Mouse (Mus musculus): ENCODE measurements around the gene Nlgn1. TPM values are rescaled to one million over a fixed set of nuclear protein-coding genes. Genes with fewer than 3 reads are reported as not detected.
"Not testable (repeated sequence)": the region's sequence is repeated elsewhere in the genome, so short reads cannot be mapped to it uniquely, and the experiment has no call there.

Nlgn1 gene
- polyA plus RNA-seq, 1 experiment from 2014 or later = 1.7 TPM

DNA sequence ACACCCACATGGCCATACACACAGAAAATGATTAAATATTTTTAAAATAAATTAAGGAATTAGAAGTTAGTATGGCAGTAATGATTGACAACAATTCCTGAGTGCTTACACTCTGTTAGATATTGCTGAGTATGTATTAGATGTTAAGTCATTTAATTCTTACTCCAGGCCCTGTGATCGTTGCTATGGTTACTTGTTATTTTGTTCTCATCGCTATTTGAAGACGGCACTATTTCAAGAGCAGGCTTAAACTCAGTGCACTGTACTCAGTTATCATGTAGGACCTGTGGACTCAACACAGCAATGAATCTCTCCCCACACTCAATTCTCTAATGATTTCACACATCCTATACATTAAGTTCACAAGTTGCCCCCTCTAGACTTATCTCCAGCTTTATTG lies 672.0 kb downstream of the Nlgn1 start:
- Histone ChIP-seq H3K36me3 (no peaks in the 10 kb centered on the region), H3K4me2 (no peak overlapping the region), H3K27ac (no peak overlapping the region), H3K9ac (no peak overlapping the region), H3K4me1 (no peaks in the 10 kb centered on the region), H3K27me3 (replicated peaks) (no peaks in the 10 kb centered on the region), H3K4me3 (replicated peaks) (no peak overlapping the region), H3K9me3 (no peaks in the 10 kb centered on the region)
- ATAC-seq (ENCODE audit: insufficient read depth, low FRiP score, low read depth) = no peak
- 91% methylated on average over 3 of the region's 3 CpGs for WGBS

DNA sequence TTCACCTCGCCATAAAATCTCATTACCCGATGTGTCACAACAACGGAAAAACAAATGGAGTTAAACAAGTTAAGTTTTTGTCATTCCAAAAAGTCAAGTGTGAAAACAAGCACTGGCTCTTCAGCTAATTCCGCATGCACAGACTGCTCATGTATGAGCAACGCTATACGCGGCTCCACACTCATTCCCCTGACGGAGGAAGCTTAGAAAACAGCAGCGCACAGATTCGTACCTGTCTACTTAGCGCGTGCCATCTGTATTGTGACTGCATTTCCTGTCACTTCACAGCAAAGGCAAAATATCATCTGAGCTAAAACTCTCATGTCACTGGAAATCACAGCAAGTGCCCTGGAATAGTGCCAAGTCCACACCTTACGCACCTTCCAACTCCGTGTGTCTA lies 674.3 kb downstream of the Nlgn1 start:
- no peak overlapping the region for H3K27ac ChIP-seq
- WGBS = 92% methylated on average over 14 of the region's 14 CpGs
- no peaks in the 10 kb centered on the region for H3K9me3 ChIP-seq
- H3K36me3 ChIP-seq = no peaks in the 10 kb centered on the region
- no peaks in the 10 kb centered on the region for H3K27me3 ChIP-seq (replicated peaks)
- no peak overlapping the region for H3K4me2 ChIP-seq
- no peak for ATAC-seq (ENCODE audit: insufficient read depth, low FRiP score, low read depth)
- H3K4me1 ChIP-seq = no peaks in the 10 kb centered on the region
- H3K9ac ChIP-seq = no peak overlapping the region
- H3K4me3 ChIP-seq (replicated peaks) = no peak overlapping the region

DNA sequence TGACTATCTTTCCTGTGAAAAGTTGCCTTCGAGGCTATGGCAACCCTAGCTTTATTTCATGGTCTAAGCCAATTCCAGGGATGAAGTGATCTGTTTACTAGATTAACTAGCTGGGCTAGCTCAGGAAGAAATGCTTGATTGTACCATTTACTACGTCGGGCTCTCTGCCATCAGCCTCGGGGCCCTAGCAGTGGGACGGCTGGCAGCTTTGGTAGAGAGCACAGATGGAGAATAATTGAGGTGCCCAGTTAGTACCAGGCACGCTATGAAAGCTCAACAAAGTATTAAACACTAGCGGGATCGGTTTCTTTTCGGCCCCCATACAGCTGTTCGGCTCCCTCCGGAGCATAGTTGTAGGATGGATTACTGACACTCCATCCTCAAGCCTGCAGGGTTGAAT lies 675.2 kb downstream of the Nlgn1 start:
- Histone ChIP-seq H3K27ac (no peak overlapping the region), H3K4me1 (no peaks in the 10 kb centered on the region), H3K9ac (no peak overlapping the region), H3K9me3 (no peaks in the 10 kb centered on the region), H3K4me2 (no peak overlapping the region), H3K4me3 (replicated peaks) (no peak overlapping the region), H3K27me3 (replicated peaks) (no peaks in the 10 kb centered on the region), H3K36me3 (no peaks in the 10 kb centered on the region)
- WGBS = 92% methylated on average over 11 of the region's 11 CpGs
- no peak for ATAC-seq (ENCODE audit: insufficient read depth, low FRiP score, low read depth)

DNA sequence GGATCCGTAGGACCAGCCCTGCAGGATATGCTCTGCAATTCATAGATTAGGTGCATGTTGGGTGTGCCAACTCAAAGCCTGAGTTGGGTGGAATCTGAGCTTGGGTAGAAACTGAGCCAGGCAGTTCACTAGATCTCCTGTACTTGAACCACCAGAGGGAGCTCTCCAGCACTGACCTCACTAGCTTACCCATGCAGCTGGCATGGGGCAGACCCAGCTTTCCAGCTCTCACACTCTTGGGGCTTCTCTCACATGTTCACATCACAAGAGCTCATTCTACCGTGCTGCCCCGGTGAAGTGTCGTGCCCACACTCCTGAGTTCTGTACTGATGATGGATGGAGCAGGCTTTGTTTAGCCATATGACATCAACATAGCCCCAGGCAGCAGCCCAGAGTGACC lies 679.2 kb downstream of the Nlgn1 start:
- H3K4me1 ChIP-seq = no peaks in the 10 kb centered on the region
- no peak overlapping the region for H3K4me2 ChIP-seq
- no peak overlapping the region for H3K4me3 ChIP-seq (replicated peaks)
- no peak overlapping the region for H3K27ac ChIP-seq
- 75% methylated on average over 4 of the region's 4 CpGs for WGBS
- H3K9me3 ChIP-seq = no peaks in the 10 kb centered on the region
- H3K9ac ChIP-seq = no peak overlapping the region
- ATAC-seq (ENCODE audit: insufficient read depth, low FRiP score, low read depth) = no peak
- H3K27me3 ChIP-seq (replicated peaks) = no peaks in the 10 kb centered on the region
- no peaks in the 10 kb centered on the region for H3K36me3 ChIP-seq

DNA sequence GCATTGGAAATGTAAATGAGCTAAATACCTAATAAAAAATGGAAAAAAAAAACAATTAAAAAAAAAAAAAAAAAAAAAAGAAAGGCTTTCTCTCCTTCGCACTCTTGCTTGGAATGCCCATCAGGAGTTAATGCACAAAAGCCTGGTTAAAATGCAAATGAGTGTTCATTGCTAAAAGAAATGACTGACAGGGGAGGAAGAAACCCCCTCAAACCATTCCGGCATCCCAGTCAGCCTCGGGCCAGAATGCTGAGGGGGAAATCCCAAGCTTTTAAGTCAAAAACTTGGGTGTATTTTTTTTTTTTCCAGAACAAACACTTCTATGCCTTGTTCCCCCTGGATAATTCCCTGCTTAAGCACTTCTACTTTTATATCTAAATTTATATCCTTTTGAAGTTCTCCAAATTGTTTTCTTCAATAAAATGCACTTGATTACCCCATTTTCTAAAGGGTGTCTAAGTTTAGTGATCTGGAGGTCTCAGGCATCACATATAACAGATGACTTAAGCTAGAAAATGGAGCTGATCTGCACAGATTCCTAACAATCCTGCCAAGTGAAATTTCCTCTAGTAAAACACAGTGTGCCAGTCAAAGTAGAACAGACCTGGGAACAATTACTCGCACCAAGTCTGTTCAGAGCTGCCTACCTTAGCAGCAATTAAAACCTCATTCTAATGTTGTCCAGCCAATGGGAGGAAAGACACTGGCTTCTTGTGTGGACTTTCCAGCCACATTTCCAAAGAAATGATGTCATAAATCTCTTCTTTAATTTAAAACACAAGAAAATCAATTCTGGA lies 686.2 kb downstream of the Nlgn1 start:
- H3K36me3 ChIP-seq = no peaks in the 10 kb centered on the region
- WGBS = 88% methylated on average over 4 of the region's 4 CpGs
- H3K27ac ChIP-seq = no peak overlapping the region
- H3K4me3 ChIP-seq (replicated peaks) = no peak overlapping the region
- H3K27me3 ChIP-seq (replicated peaks) = no peaks in the 10 kb centered on the region
- H3K9ac ChIP-seq = no peak overlapping the region
- H3K4me1 ChIP-seq = no peaks in the 10 kb centered on the region
- ATAC-seq (ENCODE audit: insufficient read depth, low FRiP score, low read depth) = no peak
- H3K4me2 ChIP-seq = no peak overlapping the region
- H3K9me3 ChIP-seq = no peaks in the 10 kb centered on the region

DNA sequence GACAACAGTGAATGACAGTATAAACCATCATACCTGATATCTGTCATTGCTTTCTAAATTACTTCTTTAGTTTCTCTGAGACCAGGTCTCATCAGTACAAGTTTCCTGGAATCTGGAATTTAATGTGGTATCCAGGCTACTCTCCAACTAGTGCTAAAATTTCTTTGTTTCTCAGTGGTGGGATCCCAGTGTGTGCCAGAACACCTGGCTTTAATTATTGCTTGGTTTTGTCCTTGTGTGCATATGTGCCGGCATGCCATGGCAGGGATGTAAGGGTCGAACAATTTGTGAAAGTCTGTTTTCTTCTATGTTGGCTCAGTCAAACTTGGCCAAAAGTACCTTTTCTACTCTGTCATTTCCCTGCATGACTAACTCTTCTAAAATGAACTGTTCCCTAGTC lies 703.1 kb downstream of the Nlgn1 start:
- Histone ChIP-seq H3K27me3 (replicated peaks) (no peaks in the 10 kb centered on the region), H3K9ac (no peak overlapping the region), H3K4me3 (replicated peaks) (no peak overlapping the region), H3K4me2 (no peak overlapping the region), H3K27ac (no peak overlapping the region), H3K4me1 (no peaks in the 10 kb centered on the region), H3K36me3 (no peaks in the 10 kb centered on the region), H3K9me3 (no peaks in the 10 kb centered on the region)
- no peak for ATAC-seq (ENCODE audit: insufficient read depth, low FRiP score, low read depth)
- 93% methylated on average over 2 of the region's 2 CpGs for WGBS

DNA sequence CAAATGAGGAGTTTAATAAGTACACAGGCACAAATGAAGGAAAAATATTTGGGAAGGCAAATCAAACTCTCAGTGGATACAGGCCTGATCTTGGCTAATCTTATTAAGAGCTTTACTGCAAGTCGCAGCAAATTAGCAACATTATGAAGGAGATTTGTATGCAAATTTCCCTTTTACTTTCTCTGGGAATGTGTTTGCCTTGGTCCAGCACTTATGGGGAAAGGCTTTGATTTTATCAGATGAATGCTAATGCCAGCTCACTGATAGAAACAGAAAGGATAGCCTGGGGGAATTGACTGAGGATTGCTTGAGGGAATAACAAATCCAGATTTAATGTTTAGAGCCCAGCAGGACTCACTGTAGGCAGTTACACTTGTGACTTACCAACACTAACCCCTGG lies 725.7 kb downstream of the Nlgn1 start:
- no peak for ATAC-seq (ENCODE audit: insufficient read depth, low FRiP score, low read depth)
- Histone ChIP-seq H3K9me3 (no peaks in the 10 kb centered on the region), H3K4me2 (no peak overlapping the region), H3K27ac (no peak overlapping the region), H3K27me3 (replicated peaks) (no peaks in the 10 kb centered on the region), H3K4me3 (replicated peaks) (no peak overlapping the region), H3K36me3 (no peaks in the 10 kb centered on the region), H3K9ac (no peak overlapping the region), H3K4me1 (no peaks in the 10 kb centered on the region)
- WGBS = 54% methylated on average over 1 of the region's 1 CpGs

DNA sequence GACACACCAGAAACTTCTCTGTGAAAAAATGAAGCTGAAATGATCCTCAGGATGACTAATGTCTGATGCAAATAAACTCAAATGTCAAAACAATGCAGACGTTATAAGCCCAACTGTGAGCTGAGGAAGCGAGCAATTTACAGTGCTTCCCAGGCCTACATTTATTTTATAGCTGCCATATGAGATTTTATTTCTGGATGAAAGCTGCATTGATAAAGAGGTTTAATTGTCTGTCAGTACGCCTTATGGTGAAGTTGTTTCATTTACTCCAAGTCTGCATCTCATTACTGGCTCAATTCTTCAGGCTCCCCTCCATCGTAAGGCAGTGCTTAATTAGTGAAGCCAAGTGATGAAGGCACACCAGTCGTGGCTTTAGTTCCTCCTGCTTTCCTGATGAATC lies 734.7 kb downstream of the Nlgn1 start:
- 78% methylated on average over 5 of the region's 5 CpGs for WGBS
- Histone ChIP-seq H3K9me3 (no peaks in the 10 kb centered on the region), H3K27ac (no peak overlapping the region), H3K9ac (no peak overlapping the region), H3K4me1 (no peaks in the 10 kb centered on the region), H3K27me3 (replicated peaks) (no peaks in the 10 kb centered on the region), H3K4me3 (replicated peaks) (no peak overlapping the region), H3K36me3 (no peaks in the 10 kb centered on the region), H3K4me2 (no peak overlapping the region)
- no peak for ATAC-seq (ENCODE audit: insufficient read depth, low FRiP score, low read depth)

DNA sequence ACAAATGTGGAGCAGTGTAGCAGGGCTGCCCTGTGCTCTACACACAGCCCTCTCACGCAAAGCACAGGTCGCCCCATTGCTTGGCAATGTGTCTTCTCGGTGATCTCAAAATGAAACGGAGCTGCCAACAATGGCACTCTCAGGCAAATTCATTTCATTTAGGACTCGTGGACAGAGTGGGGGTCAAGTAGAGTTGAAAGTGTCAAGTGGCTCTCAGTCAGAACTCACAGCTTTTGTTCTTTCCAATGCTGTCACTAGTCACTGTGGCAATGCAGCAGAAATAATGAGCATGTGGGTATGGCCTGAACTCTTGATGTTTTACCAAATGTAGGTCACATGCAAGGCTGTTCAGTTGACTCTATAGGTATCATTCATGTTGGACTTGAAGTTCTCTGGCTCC lies 756.7 kb downstream of the Nlgn1 start:
- no peaks in the 10 kb centered on the region for H3K9me3 ChIP-seq
- no peak overlapping the region for H3K27ac ChIP-seq
- WGBS = 64% methylated on average over 5 of the region's 5 CpGs
- H3K36me3 ChIP-seq = no peaks in the 10 kb centered on the region
- H3K4me3 ChIP-seq (replicated peaks) = no peak overlapping the region
- H3K9ac ChIP-seq = no peak overlapping the region
- ATAC-seq (ENCODE audit: insufficient read depth, low FRiP score, low read depth) = no peak
- no peak overlapping the region for H3K4me2 ChIP-seq
- H3K4me1 ChIP-seq = no peaks in the 10 kb centered on the region
- H3K27me3 ChIP-seq (replicated peaks) = no peaks in the 10 kb centered on the region

DNA sequence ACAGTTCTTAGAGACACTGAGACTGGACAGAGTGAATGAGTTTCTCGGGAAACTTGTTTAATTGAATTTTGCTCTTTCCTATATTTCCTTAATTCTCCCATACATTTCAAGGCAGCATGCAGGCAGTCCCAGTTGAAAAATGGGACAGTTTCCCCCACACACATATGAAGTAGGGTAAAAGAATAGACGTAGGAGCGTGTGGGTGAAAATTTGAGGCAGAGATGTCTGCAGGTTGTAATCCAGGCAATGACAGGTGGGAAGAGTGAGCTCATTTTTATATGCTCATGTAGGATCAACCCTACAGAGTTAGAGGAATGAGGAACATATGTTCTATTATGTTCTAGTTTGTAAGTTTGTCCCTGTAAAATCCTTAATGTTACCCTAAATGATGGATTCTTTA lies 757.4 kb downstream of the Nlgn1 start:
- no peak overlapping the region for H3K4me3 ChIP-seq (replicated peaks)
- H3K27me3 ChIP-seq (replicated peaks) = no peaks in the 10 kb centered on the region
- H3K9ac ChIP-seq = no peak overlapping the region
- no peaks in the 10 kb centered on the region for H3K4me1 ChIP-seq
- ATAC-seq (ENCODE audit: insufficient read depth, low FRiP score, low read depth) = no peak
- H3K4me2 ChIP-seq = no peak overlapping the region
- no peak overlapping the region for H3K27ac ChIP-seq
- H3K9me3 ChIP-seq = no peaks in the 10 kb centered on the region
- no peaks in the 10 kb centered on the region for H3K36me3 ChIP-seq
- 75% methylated on average over 3 of the region's 3 CpGs for WGBS

DNA sequence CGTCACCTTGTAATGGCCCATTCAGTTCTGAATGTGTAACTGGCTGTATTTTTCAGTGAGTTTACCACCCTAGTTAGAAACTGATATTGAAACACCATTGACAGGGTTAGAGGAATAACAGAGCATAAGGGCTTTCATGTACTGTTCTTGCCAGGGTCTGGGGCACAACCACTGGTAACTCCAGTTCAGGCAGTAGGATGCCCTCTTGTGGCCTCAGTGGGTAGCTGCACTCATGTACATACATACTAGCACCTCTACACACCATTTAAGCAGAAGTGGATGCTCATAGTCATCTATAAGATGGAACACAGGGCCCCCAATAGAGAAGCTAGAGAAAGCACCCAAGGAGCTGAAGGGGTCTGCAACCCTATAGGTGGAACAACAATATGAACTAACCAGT lies 773.7 kb downstream of the Nlgn1 start:
- H3K27ac ChIP-seq; H3K4me3 ChIP-seq (replicated peaks); H3K4me1 ChIP-seq; ATAC-seq (ENCODE audit: insufficient read depth, low FRiP score, low read depth); H3K27me3 ChIP-seq (replicated peaks); H3K36me3 ChIP-seq; H3K4me2 ChIP-seq; H3K9me3 ChIP-seq; H3K9ac ChIP-seq: not testable (repeated sequence)
- WGBS = 91% methylated on average over 1 of the region's 1 CpGs

DNA sequence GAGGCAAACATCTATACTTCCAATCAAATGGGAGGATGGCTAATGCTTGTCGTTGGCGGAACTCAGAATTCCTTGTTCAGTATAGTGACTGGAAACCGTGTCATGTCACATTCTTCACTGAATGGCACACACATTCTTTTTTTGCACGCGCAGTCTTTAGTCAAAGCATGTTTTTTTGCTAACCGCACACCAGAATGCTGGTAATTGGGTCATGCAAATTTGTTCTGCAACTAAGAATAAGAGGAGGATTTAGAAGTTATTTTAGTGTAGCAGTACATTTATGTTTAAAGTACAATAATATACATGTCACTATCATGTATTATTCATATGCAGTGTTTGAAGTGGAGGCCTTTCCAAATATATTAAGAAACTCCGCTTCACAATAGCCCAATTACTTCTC lies 783.2 kb downstream of the Nlgn1 start:
- H3K9me3 ChIP-seq; H3K36me3 ChIP-seq; H3K27ac ChIP-seq; H3K27me3 ChIP-seq (replicated peaks); H3K4me1 ChIP-seq; H3K4me3 ChIP-seq (replicated peaks); H3K4me2 ChIP-seq; H3K9ac ChIP-seq; ATAC-seq (ENCODE audit: insufficient read depth, low FRiP score, low read depth): not testable (repeated sequence)
- WGBS = 84% methylated on average over 7 of the region's 7 CpGs

DNA sequence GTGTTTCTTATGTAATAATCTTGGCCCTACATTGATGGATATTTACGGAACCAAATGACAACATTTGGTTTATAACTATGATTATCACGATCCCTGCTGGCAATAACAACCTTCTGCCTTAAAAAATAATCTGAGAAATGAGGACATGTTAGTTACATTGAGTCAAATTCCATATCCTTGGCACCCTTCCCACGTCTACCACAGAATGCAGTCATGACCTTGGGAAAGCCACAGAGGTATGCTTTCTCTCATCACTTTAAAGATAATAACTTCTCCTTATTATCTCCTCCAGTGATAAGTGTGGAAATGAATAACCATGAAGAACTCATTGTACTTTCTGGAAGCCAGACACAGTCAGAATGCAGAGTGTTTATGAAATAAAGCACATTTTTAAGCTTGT lies 808.0 kb downstream of the Nlgn1 start:
- H3K9me3 ChIP-seq; H3K27me3 ChIP-seq (replicated peaks); H3K4me1 ChIP-seq; H3K27ac ChIP-seq; H3K9ac ChIP-seq; ATAC-seq (ENCODE audit: insufficient read depth, low FRiP score, low read depth); H3K4me3 ChIP-seq (replicated peaks); H3K4me2 ChIP-seq; H3K36me3 ChIP-seq: not testable (repeated sequence)
- 56% methylated on average over 3 of the region's 3 CpGs for WGBS

All from stomach, embryonic 15.5 days (tissue).